Mouse (Mus musculus) liver, adult (tissue): ENCODE results near the gene Eif5b.

Source experiments
- GATA4 ChIP-seq: IDR thresholded peaks from 2 replicates; pipeline ENCODE4 v1.6.1; 2014; ENCODE audit warnings: mild to moderate bottlenecking, low read length; ENCODE audit not compliant: insufficient replicate concordance

The Eif5b gene

GRCm38 (mm10) chr1:37996877-37997484, 829 bp upstream of the Eif5b start:
- TF ChIP-seq GATA4 = no peak; the same call in 1 of the 2 replicates

- no peak for TF ChIP-seq GATA4
Measured at GRCm38 (mm10) chr1:37998371-37999199, 775 bp downstream of the Eif5b start.

- TF ChIP-seq GATA4 = no peak
Measured at GRCm38 (mm10) chr1:37999552-37999951, 1.7 kb downstream of the Eif5b start.

DNA sequence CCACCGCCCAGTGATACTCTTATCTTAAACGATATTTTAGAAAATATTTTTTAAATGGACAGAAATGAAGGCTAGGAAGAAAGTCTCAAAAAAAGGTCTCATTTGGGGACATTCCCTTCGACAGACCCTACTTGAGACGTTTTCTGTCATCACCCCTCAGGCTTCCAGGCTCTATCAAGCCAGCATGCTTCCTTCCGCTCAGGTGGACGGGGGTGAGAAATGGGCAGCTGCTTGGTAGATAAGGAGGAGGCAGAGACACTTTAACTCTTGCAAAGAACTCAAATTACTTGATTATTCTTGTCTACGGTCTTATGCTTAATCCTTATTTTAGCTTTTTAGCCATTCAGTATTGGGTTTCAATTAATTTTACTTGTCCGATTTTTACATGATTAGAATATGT, 3.0 kb downstream of the Eif5b start:
- no peak for TF ChIP-seq GATA4

DNA sequence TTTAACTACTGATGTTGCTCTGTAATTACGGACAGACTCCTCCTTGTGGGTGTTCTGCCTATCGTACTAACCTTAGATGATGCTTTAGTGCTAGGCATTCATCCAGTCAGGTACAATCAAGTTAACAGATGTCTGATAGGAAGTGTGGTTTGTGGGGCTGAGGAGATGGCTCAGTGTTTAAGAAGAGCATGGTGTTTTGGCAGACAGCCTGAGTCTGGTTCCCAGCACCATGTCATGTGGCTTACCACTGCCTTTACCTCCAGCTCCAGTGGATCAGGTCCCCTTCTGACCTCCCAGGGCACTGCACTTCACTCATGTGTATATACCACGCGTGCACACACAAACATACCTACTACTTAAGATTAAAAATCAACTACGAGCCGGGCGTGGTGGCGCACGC, 4.1 kb downstream of the Eif5b start:
- TF ChIP-seq GATA4 = no peak

DNA sequence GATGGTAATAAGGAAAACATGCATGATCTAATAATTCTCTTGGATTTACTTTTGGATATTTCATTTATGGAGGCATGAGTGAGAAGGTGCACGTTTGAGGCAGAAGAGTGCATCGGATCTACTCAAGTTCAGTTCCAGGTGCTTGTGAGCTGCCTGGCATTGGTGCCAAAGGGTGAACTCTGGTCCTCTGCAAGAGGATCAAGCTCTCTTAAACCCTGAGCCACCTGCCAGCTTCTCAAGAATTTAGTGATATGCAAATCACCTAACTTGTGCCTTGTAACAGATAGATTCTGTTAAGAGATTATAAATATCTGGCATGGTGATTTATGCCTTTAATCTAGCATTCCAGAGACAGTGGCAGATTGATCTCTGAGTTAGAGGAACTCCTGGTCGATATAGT, 5.2 kb downstream of the Eif5b start:
- TF ChIP-seq GATA4 = no peak

DNA sequence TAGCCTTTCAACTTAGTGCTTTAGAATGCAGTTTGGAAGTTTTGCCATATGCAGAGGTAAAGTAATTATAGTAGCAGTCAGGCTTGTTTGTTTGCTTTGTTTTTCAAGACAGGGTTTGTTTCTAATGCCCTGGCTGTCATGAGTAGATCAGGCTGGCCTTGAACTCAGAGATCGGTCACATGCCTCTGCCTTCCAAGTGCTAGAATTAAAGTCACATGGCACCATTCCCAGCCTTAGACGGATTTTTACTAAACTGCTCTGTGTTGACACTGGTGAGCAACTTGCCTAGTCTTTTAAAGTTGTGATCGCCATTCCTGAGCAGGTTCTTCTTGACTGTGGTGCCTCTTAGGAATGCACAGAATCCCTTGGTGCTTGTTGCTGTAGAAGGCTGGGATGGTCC, 8.9 kb downstream of the Eif5b start:
- TF ChIP-seq GATA4 = no peak

- TF ChIP-seq GATA4 = no peak
Measured at GRCm38 (mm10) chr1:38011647-38012046, 13.8 kb downstream of the Eif5b start.

- no peak for TF ChIP-seq GATA4
Measured at GRCm38 (mm10) chr1:38012104-38012503, 14.3 kb downstream of the Eif5b start.

DNA sequence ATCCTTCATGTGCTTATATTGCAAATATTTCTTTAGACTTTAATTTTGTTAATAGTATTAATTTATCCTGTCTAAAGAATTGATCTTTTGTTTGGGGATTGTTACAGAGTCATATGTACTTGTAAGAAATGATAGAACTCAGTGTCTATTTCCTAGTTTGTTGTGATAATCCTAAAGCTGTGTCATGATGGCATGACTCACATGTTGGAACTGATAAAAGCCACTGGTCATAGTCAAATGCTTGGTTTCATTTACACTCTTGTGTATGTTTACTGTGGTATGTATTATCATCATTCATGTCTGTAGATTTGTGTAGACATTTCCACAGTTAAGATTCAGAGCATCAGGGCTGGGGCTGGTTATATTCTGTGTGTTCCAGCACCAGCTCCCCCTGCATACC, 14.7 kb downstream of the Eif5b start:
- TF ChIP-seq GATA4 = no peak

DNA sequence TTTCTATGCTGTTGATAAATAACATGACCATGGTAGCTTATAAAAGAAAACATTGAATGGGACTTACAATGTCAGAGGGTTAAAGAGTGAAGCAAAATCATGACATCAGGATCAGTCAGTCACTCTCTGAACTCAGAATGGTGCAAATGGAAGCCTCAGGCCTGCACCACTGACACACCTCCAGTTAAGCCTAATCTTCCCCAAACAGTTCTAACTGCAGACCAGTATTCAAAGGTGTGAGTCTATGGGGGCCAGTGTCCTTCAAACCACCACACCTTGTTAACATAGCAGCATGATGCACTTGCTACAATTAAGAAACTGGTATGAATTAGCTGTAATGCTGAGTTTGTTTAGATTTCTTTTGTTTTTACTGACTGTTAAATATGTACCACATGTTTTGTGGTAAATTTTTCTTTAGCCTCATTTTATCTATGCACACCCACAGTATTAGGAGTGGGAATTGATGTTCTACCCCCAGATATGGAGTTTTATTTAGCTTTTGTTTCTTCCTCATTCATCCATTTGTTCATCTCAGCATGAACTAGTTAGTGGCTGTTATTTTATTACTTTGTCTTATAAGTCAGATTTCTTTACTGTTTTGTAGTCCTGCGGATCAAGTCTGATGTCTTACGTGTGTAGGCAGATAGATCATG, 16.9 kb downstream of the Eif5b start:
- no peak for TF ChIP-seq GATA4

- no peak for TF ChIP-seq GATA4
Measured at GRCm38 (mm10) chr1:38027301-38027700, 29.5 kb downstream of the Eif5b start.

DNA sequence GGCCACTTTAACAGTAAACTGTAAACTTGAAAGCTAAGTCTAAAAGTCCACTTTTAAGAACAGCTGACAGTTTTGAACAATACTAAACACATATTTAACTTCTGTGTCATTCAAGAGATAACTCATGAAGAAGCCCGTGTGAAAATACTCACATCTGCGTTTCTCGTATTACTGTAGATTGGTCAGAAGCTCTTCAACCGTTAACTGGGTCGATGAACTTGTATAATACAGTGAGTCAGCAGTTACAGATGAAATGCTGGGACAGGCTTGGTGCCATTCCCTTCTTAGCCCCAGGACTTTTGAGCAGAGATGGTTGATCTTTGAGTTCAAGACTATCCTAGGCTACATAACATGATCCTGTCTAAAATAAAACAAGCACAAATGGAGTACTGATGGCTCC, 33.6 kb downstream of the Eif5b start:
- no peak for TF ChIP-seq GATA4

DNA sequence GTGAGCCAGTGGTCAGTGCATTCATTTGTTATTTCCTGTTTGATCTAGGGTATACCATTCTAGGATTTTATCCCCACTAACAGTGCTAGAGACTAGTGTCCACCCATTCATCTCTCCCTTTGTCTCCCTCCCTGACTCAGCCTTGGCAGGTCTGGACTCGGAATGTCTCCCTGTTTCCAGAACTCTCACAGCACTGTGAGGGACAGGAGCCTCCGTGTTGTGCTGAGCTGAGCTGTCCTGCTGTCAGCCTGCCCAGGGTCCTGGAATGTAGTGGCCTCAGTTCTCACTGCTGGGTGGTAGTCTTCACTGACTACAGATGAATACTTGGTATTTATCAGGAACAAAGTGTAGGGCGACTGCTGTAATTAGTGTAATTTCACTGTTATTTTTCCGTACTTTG, 37.7 kb downstream of the Eif5b start:
- TF ChIP-seq GATA4 = no peak

DNA sequence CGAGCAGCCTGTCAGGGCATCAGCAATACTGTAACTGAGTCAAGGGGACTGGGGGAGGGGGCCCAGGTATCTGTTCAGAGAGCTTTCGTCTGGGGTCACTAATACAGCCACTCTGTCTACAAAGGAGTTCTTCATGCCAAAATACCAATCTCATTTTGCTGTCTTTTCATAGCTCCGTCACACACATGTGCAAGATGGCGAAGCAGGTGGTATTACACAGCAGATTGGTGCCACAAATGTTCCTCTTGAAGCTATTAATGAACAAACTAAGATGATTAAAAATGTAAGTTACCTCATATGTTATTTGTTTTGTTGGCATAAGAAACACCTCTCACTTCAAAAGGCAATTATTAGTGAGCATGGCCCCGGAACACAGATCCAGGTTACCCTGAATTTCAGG, 39.6 kb downstream of the Eif5b start:
- TF ChIP-seq GATA4 = no peak

DNA sequence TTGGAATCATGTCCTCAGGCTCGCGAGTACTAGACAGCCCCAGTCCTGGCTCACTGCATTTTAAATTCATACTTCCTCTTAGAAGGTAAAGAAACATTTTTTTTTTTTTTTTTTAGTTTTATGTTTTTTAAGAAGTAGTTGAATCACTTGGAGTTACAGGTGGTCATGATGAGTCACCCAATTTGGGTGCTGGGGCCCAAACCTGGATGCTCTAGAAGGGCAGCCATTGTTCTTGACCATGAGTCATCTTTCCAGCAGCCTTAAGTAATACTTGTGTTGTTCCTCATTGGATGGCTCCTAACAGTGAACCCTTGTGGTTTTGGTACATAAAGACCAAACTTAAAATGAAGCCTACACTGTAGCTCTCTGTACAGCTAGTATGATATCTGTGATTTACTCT, 41.1 kb downstream of the Eif5b start:
- no peak for TF ChIP-seq GATA4

- no peak for TF ChIP-seq GATA4
Measured at GRCm38 (mm10) chr1:38048121-38048520, 50.3 kb downstream of the Eif5b start.

DNA sequence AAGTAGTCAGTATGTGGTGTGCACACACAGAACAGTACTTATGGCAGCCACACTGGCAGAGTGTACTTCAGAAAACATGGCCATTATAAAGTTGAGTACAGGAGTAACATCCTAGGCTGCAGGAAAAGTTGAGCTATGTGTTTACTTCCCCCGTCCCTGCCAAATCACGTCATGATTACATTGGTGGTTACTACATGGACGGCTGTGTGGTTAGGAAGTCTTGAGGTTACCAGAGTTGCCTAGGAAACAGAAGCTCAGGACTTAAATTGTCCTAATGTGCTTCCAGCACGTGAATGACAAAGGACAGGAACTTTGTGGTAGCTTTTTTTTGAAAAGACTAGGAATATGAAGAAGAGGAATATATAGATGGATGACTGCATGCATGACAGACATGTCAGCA, 51.8 kb downstream of the Eif5b start:
- no peak for TF ChIP-seq GATA4
